Mouse (Mus musculus): ENCODE results near the gene 9530002B09Rik. TPM values are rescaled to one million over a fixed set of nuclear protein-coding genes. Genes with fewer than 3 reads are reported as not detected.

The 9530002B09Rik gene
- total RNA-seq (2015) (not detected in 2 replicates), total RNA-seq (2017) (not detected in 2 replicates)

- ATAC-seq (replicated peaks; ENCODE audit: poor library complexity) = no peak
These were observed at the start of gene 9530002B09Rik for GRCm38 (mm10) chr4:122688975-122689374. Gene 9530002B09Rik, plus strand, starts transcription at chr4:122689275.

Other genes with a start within 250 kb of the 9530002B09Rik start
- 120 and 123 TPM in 2 replicates for gene Ppt1, start 147.0 kb downstream of the 9530002B09Rik start, total RNA-seq (2015)
- gene Ppt1, start 147.0 kb downstream of the 9530002B09Rik start, total RNA-seq (2017) = 71.5 and 79.3 TPM in 2 replicates
- gene Cap1, start 196.8 kb downstream of the 9530002B09Rik start, total RNA-seq (2015) = 125 and 140 TPM in 2 replicates
- 169 and 175 TPM in 2 replicates for gene Cap1, start 196.8 kb downstream of the 9530002B09Rik start, total RNA-seq (2017)

All from megakaryocyte progenitor cell, adult 5-6 weeks (primary cell).